Mouse (Mus musculus) neural tube, embryonic 14.5 days (tissue): ENCODE results near the gene Irf1. TPM values are rescaled to one million over a fixed set of nuclear protein-coding genes. Genes with fewer than 3 reads are reported as not detected.

Experiments used
- ATAC-seq: fragments of 200-750 bp; cut with Nextera tagmentation; 2 replicates; pipeline ENCODE4 v1.8.0; 2017; ENCODE audit warnings: low read depth, mild to moderate bottlenecking, moderate TSS enrichment, moderate library complexity
- H3K27ac ChIP-seq: fragments of 300-500 bp; sonication (generic); 2 replicates; pipeline ENCODE4 v1.5.1; 2014; ENCODE audit warnings: low read depth, mild to moderate bottlenecking, control low read depth, low read length, moderate library complexity, mixed read lengths
- H3K27me3 ChIP-seq: fragments of 300-500 bp; sonication (generic); 2 replicates; pipeline ENCODE4 v1.6.1; 2014; ENCODE audit warnings: low read length; ENCODE audit not compliant: control insufficient read depth, insufficient read depth
- H3K36me3 ChIP-seq: fragments of 300-500 bp; sonication (generic); 2 replicates; pipeline ENCODE4 v1.6.1; 2014; ENCODE audit warnings: low read length, mixed read lengths; ENCODE audit not compliant: control insufficient read depth, insufficient read depth
- H3K4me1 ChIP-seq: fragments of 300-500 bp; sonication (generic); 2 replicates; pipeline ENCODE4 v1.6.1; 2014; ENCODE audit warnings: low read length; ENCODE audit not compliant: control insufficient read depth, insufficient read depth
- H3K4me2 ChIP-seq: fragments of 300-500 bp; sonication (generic); 2 replicates; pipeline ENCODE4 v1.6.1; 2014; ENCODE audit warnings: mild to moderate bottlenecking, low read depth, low read length, control low read depth
- H3K4me3 ChIP-seq: fragments of 300-500 bp; sonication (generic); 2 replicates; pipeline ENCODE4 v1.5.1; 2014; ENCODE audit warnings: low read depth, low read length, control low read depth, mixed read lengths
- H3K9ac ChIP-seq: fragments of 300-500 bp; sonication (generic); replicated peaks from 2 replicates; pipeline ENCODE4 v1.6.1; 2014; ENCODE audit warnings: low read depth, mild to moderate bottlenecking, control low read depth, low read length, mixed read lengths
- H3K9me3 ChIP-seq: fragments of 300-500 bp; sonication (generic); 2 replicates; pipeline ENCODE4 v1.6.1; 2016; ENCODE audit warnings: low read length; ENCODE audit not compliant: control insufficient read depth
- WGBS: fragments of 180-500 bp; shearing (Covaris S2); extraction: QIAGEN DNeasy Blood & Tissue Kit; methylation state at CpG from one replicate; pipeline ENCODE4 v1.1.7; 2014; 5-methylcytosine and 5-hydroxymethylcytosine counted together
- polyA plus RNA-seq: library from polyadenylated mRNA; unstranded; fragments of >200 nt; fragmentation: Nextera tagmentation; extraction: Ambion mirVana; gene quantifications from 2 replicates; pipeline ENCODE4 v1.2.1, GENCODE M21; 2014

Gene Irf1
- polyA plus RNA-seq, 1 experiment from 2014 or later, result 1.4 TPM

DNA sequence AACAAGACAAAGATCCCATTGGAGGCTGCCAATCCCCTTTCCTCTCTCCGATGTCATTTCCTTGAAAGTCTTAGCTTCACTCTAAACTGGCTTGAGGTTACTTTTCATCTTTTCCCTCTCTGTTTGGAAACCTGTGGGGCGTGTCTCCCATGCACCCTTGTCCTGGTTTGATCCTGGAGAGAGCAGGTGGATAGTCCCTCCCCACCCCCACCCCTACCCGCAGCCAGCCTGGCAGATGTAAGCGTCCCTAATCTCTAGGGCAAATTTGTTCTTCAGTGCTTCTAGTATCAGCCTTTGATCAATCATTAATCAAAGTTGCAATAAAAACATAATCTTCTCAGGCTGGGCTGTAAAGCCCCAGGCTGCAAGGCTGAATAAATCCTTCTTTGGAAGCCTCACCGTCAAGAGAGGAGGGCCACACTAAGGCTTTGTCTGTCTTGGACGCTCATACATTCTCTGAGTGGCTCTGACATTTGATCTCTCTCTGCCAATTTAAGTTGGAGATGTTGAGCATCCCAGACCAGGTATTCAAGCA, 27.6 kb downstream of the Irf1 start:
- H3K9me3 ChIP-seq, result no peaks in the 10 kb centered on the region
- WGBS, result 35% methylated on average over 6 of the region's 6 CpGs
- no peaks in the 10 kb centered on the region for H3K4me1 ChIP-seq
- H3K4me2 ChIP-seq, result no peak overlapping the region
- no peaks in the 10 kb centered on the region for H3K36me3 ChIP-seq
- no peak for ATAC-seq
- no peaks in the 10 kb centered on the region for H3K27me3 ChIP-seq
- H3K27ac ChIP-seq, result no peak overlapping the region
- no peak overlapping the region for H3K4me3 ChIP-seq
- no peak overlapping the region for H3K9ac ChIP-seq

DNA sequence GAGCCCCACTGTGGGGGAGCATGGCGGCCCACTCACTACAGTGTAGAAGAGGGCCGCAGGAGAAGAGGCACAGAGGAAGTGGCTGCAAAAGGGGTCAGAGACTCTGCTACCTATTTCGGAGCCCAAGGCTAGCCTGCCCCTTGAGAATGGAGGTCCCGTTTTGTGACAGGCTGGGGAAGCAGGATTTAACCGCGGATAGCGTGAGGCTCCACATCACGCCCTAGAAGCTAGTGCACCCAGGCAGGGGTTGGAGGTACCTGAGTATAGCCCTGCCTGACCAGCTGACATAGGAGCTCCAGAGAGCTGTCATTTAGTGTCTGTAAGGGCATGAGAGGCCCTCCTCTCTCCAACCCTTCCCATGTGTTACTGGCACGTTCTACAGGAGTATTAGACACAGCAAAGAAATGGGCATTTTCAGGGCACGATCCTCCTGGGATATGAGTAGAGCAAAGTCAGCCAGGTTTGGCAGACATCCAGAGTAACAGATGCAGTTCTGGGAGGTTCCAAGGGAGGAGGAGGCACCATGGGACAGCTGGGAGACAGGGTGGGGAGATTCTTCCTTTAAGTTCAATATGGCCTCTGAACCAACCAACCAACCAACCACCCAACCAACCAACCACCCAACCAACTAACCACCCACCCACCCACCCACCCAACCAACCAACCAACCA, 28.4 kb downstream of the Irf1 start:
- no peaks in the 10 kb centered on the region for H3K27me3 ChIP-seq
- ATAC-seq, result no peak
- WGBS, result 85% methylated on average over 10 of the region's 10 CpGs
- no peak overlapping the region for H3K4me3 ChIP-seq
- no peak overlapping the region for H3K4me2 ChIP-seq
- H3K36me3 ChIP-seq, result no peaks in the 10 kb centered on the region
- H3K4me1 ChIP-seq, result no peaks in the 10 kb centered on the region
- no peak overlapping the region for H3K9ac ChIP-seq
- H3K27ac ChIP-seq, result no peak overlapping the region
- no peaks in the 10 kb centered on the region for H3K9me3 ChIP-seq

DNA sequence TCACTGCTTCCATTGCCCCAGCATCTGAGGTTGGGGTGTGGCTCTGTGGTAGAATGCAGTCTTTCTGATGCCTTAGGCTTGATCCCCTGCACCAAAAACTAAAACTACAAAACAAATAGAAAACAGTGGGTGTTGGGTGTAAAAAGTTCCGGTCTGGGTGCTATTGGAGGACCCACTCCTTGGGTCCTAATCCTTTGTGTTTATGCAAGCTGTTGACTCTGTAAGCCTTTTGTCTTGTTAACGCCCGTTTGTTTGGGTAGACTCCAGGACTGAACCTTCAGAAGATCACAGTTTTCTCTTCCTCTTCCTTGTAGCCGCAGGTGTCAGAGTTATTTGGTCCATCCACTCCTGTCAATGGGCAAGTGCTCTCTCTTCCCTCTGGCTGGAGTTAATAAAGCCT, 30.2 kb downstream of the Irf1 start:
- no peaks in the 10 kb centered on the region for H3K27me3 ChIP-seq
- H3K27ac ChIP-seq, result no peak overlapping the region
- no peak overlapping the region for H3K4me2 ChIP-seq
- no peak for ATAC-seq
- WGBS, result 60% methylated on average over 4 of the region's 4 CpGs
- H3K4me1 ChIP-seq, result no peaks in the 10 kb centered on the region
- H3K4me3 ChIP-seq, result no peak overlapping the region
- no peaks in the 10 kb centered on the region for H3K36me3 ChIP-seq
- H3K9me3 ChIP-seq, result no peaks in the 10 kb centered on the region
- no peak overlapping the region for H3K9ac ChIP-seq

DNA sequence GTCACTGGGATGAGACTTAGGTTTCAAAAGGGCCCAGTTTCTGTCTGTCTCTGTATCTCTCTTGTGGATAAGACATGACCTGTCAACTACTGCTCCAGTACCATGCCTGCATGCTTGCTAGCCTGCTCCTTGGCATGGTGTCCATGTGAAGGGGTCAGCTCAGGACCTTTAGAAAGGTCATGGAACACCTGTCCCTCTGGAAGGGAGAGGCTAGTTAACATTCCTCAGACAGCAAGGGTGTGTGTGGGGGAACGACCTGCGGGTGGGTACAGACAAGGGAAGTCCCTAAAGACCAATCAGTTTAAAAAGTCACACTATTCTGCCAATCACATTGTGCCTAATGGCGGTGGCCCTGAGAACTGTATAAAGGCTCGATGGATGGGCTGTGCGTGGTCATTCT, 31.2 kb downstream of the Irf1 start:
- Histone ChIP-seq H3K4me3 (no peak overlapping the region), H3K27ac (no peak overlapping the region), H3K4me2 (no peak overlapping the region), H3K9ac (no peak overlapping the region), H3K9me3 (no peaks in the 10 kb centered on the region), H3K4me1 (no peaks in the 10 kb centered on the region), H3K27me3 (no peaks in the 10 kb centered on the region), H3K36me3 (no peaks in the 10 kb centered on the region)
- ATAC-seq, result no peak
- 91% methylated on average over 5 of the region's 5 CpGs for WGBS

DNA sequence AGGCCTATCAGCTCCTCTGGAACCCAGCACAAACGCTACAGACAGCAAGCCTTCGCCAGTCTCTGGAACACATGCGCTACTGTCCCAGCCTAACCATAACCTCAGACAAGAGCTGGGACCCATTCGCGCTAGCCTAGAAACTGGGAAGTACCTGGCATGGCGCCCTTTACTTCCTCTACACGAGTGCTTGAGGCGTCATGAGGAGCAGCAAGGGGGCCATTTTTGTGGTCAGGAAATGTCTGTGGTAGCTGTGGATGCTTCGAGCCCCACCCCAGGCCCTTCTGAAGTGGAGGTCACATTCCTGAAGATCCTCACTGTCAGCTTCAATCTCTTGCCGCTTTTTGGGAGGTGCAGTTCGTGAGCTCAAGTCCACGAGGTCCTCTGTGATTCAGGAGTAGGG, 33.3 kb downstream of the Irf1 start:
- 89% methylated on average over 12 of the region's 12 CpGs for WGBS
- Histone ChIP-seq H3K27ac (no peak overlapping the region), H3K27me3 (no peaks in the 10 kb centered on the region), H3K4me2 (no peak overlapping the region), H3K36me3 (no peaks in the 10 kb centered on the region), H3K9me3 (no peaks in the 10 kb centered on the region), H3K4me3 (no peak overlapping the region), H3K4me1 (no peaks in the 10 kb centered on the region), H3K9ac (no peak overlapping the region)
- no peak for ATAC-seq

DNA sequence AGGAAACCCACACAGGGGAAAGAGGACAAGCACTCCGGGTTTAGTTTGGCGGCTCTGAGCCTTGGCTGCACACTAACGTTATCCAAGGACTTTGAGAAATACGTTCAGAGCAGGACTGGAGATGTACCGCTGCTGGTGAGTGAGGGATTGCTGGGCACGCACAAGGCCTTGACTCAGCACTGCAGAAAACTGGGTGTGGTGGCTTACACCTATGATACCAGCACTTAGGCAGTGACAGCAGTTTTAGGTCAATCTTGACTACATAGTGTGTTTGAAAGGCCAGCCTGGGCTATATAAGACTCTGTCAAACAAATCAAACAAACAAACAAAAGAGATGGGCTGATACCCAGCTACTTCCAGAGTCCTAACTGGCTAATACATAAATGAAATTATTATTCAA, 33.7 kb downstream of the Irf1 start:
- no peak for ATAC-seq
- WGBS, result 86% methylated on average over 6 of the region's 6 CpGs
- H3K27me3 ChIP-seq, result no peaks in the 10 kb centered on the region

DNA sequence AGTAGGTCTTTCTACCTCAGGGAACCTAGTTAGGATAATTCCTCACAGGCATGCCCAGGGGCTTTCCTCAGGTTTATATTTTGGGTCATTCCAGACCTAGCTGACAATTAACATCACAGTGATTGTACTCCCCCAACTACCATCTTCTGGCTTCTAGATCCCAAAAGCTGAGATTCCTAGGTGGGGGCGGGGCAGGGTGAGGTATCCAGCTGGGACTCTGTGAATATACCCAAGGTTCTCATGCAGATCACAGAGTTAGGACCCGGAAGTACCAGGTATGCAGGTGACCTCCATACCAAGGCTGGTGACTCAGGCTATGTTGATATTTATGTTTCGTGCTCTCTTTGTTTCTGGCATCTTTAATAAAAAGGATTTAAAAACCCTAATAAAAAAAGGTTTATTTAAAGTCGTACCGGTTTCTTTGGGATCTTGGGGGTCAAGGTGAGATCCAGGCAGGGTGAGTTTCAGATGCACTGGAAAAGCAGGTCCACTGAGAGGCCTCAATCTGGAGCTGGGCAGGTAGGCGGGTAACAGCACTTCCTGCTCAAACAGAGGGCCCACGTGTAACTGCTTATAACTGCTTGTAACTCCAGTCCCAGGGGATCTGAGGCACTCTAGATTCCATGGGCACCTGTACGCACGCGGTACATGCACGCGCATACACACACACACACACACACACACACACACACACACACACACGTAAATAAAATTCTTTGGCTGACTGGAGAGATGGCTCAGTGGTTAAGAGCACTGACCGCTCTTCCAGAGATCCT, 34.9 kb downstream of the Irf1 start:
- Histone ChIP-seq H3K9ac (no peak overlapping the region), H3K4me1 (no peaks in the 10 kb centered on the region), H3K27me3 (no peaks in the 10 kb centered on the region), H3K4me3 (no peak overlapping the region), H3K27ac (no peak overlapping the region), H3K9me3 (no peaks in the 10 kb centered on the region), H3K36me3 (no peaks in the 10 kb centered on the region), H3K4me2 (no peak overlapping the region)
- no peak for ATAC-seq
- 87% methylated on average over 14 of the region's 14 CpGs for WGBS

More for the DNA sequence above, 33.7 kb downstream of the Irf1 start:
- no peaks in the 10 kb centered on the region for H3K4me1 ChIP-seq
- no peaks in the 10 kb centered on the region for H3K36me3 ChIP-seq
- H3K27ac ChIP-seq, result no peak overlapping the region
- no peaks in the 10 kb centered on the region for H3K9me3 ChIP-seq
- no peak overlapping the region for H3K9ac ChIP-seq
- no peak overlapping the region for H3K4me3 ChIP-seq
- no peak overlapping the region for H3K4me2 ChIP-seq

DNA sequence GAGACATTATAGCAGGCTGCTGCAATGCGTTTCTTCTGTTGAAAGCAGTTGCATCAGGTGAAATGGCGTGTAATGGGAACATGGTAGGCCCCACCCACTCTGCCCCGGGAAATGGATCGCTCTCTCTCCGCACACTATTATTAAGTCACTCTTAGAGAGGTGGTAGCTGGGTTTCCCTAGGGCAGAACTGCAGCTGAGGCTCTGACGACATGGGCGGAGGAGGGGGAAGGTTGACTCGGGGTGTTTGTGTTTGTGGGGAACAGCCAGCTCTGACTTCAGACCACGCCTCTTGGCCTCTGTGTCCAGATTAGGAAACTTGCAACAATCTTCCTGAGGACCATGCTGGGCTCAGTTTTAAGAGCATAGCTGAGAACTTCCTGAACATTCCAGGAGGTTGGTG, 36.0 kb downstream of the Irf1 start:
- no peaks in the 10 kb centered on the region for H3K27me3 ChIP-seq
- no peak overlapping the region for H3K4me3 ChIP-seq
- no peak for ATAC-seq
- H3K36me3 ChIP-seq, result no peaks in the 10 kb centered on the region
- no peaks in the 10 kb centered on the region for H3K9me3 ChIP-seq
- 66% methylated on average over 9 of the region's 9 CpGs for WGBS
- H3K4me1 ChIP-seq, result no peaks in the 10 kb centered on the region
- no peak overlapping the region for H3K4me2 ChIP-seq
- no peak overlapping the region for H3K9ac ChIP-seq
- H3K27ac ChIP-seq, result no peak overlapping the region

DNA sequence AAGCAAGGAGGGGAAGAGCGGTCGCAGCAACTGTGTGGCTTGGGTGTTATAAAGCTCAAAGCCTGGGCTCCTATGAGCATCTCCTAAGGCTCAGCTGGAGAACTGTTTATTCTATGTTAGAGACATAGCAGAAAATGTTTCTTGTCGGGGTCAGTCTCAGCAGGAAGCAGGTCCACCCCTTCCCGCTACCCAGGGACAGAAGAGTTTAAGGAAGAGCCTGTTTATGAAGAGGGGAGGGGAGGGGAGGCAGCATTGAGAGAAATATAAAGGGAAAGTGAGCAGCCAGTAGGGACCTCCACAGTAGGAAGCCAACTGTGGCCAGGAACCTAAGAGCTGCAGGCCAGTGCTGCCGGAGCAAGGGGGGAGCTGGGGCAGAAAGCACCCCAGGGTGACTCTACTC, 39.5 kb downstream of the Irf1 start:
- H3K9me3 ChIP-seq, result no peaks in the 10 kb centered on the region
- H3K27me3 ChIP-seq, result no peaks in the 10 kb centered on the region
- 48% methylated on average over 5 of the region's 5 CpGs for WGBS
- no peaks in the 10 kb centered on the region for H3K4me1 ChIP-seq
- no peak overlapping the region for H3K4me2 ChIP-seq
- H3K36me3 ChIP-seq, result no peaks in the 10 kb centered on the region
- no peak overlapping the region for H3K4me3 ChIP-seq
- H3K9ac ChIP-seq, result no peak overlapping the region
- ATAC-seq, result no peak
- H3K27ac ChIP-seq, result no peak overlapping the region
